In the genomic region with DNA sequence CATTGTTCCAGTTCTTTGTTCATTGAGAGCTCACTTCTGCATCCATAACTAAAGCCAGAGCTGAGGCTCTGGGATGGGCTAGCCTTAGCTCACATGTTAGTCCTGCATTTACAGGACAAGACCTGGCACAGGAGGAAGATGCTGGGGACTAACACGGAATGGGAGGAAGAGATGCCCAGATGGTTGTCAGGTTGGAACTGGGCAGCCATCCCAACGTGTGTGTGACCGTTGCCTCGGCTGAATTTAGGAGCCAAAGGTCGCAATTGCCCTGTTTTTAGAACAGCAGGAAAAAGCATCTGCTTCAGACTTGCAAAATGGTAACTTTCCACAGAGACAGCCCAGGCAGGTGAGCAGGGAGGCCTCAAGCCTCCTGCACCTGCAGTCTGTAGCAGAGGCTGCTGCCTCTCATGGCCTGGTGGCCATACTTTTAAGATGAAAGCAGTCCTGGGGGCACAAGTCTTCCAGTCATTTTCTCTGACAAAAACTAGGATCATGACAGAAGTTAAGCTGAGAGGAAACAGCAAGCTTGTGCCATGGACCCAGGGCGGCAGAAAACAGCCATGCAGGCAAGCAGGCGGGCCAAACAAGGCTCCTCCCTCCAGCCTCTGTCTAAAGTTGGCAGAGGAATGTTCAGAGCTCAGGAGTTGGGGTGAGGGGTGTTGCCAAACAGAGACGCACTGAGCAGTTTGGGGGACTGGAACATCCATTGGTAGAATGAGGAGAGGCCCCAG, we compare ENCODE assay signal across 13 mouse cellular contexts. TPM values are rescaled to one million over a fixed set of nuclear protein-coding genes. Genes with fewer than 3 reads are reported as not detected.
DNase-seq lines count a peak whose midpoint lies in the region; ATAC-seq and TF ChIP-seq lines count a peak whose summit lies in the region.
"Had no signal": no experiment of that assay in that cellular context is flagged by ENCODE, and none has a peak within 500 bp of the region (broad histone marks: within the 10 kb centered on the region; RNA-seq: fewer than 3 reads in every experiment).

No protein-coding gene starts in this region.

- peaks cover 3% of the 10 kb centered on the region for H3K9me3 ChIP-seq in liver, embryonic 11.5 days (ENCODE audit: control insufficient read depth, low read length)
- no peaks in the 10 kb centered on the region; the same call in 1 of the 2 replicates for H3K9me3 ChIP-seq in intestine, embryonic 16.5 days (ENCODE audit: control insufficient read depth, low read length)
- H3K9me3 ChIP-seq in liver, postnatal 0 days (ENCODE audit: low read length): no peaks in the 10 kb centered on the region
- H3K9me3 ChIP-seq: embryonic facial prominence, embryonic 15.5 days; midbrain, embryonic 12.5 days had no signal

- H3K4me3 ChIP-seq in liver, embryonic 11.5 days (ENCODE audit: low read depth, low read length): no peak overlapping the region
- H3K4me3 ChIP-seq in intestine, embryonic 16.5 days (ENCODE audit: low read length): no peak overlapping the region
- no peak overlapping the region for H3K4me3 ChIP-seq in liver, postnatal 0 days (ENCODE audit: low read depth, low read length)
- H3K4me3 ChIP-seq: embryonic facial prominence, embryonic 15.5 days; forebrain, embryonic 13.5 days; gastrocnemius, adult 2 months; midbrain, embryonic 12.5 days; myocyte had no signal

- H3K4me2 ChIP-seq in liver, embryonic 11.5 days: no peak overlapping the region
- no peak overlapping the region for H3K4me2 ChIP-seq in intestine, embryonic 16.5 days (ENCODE audit: low read depth, low read length)
- H3K4me2 ChIP-seq in liver, postnatal 0 days (ENCODE audit: low read depth, low read length): peak overlapping the region; percentile 71; the same call in 1 of the 2 replicates
- H3K4me2 ChIP-seq: embryonic facial prominence, embryonic 15.5 days; forebrain, embryonic 13.5 days; midbrain, embryonic 12.5 days had no signal

- H3K27me3 ChIP-seq in liver, embryonic 11.5 days (replicated peaks; ENCODE audit: control insufficient read depth, insufficient read depth, low read length): no peaks in the 10 kb centered on the region
- H3K27me3 ChIP-seq in intestine, embryonic 16.5 days (replicated peaks; ENCODE audit: control insufficient read depth, insufficient read depth, low read length): no peaks in the 10 kb centered on the region
- H3K27me3 ChIP-seq in liver, postnatal 0 days (ENCODE audit: insufficient read depth, low read length): no peaks in the 10 kb centered on the region
- H3K27me3 ChIP-seq: embryonic facial prominence, embryonic 15.5 days; forebrain, embryonic 13.5 days; midbrain, embryonic 12.5 days had no signal

- no peak overlapping the region for H3K9ac ChIP-seq in liver, embryonic 11.5 days (ENCODE audit: low read depth, low read length)
- no peak overlapping the region for H3K9ac ChIP-seq in intestine, embryonic 16.5 days (ENCODE audit: low read depth, low read length)
- no peak overlapping the region for H3K9ac ChIP-seq in liver, postnatal 0 days (replicated peaks)
- H3K9ac ChIP-seq: embryonic facial prominence, embryonic 15.5 days; forebrain, embryonic 13.5 days; midbrain, embryonic 12.5 days had no signal

- DNase-seq in liver, embryonic 11.5 days (ENCODE audit: low spot score): no peak
- DNase-seq in liver: no peak
- peak; percentile 83 for DNase-seq in cerebellum, adult 9-10 months
- DNase-seq in liver, postnatal 0 days: no peak
- DNase-seq in thymus, postnatal 4 days: no peak
- no peak for DNase-seq in right cerebral cortex, postnatal 36 days (ENCODE audit: low spot score in 2 of 2)
- DNase-seq: gastrocnemius, adult 2 months had no signal

- H3K36me3 ChIP-seq in liver, embryonic 11.5 days (ENCODE audit: control insufficient read depth, insufficient read depth, low read length): no peaks in the 10 kb centered on the region
- H3K36me3 ChIP-seq in intestine, embryonic 16.5 days (ENCODE audit: control insufficient read depth, insufficient read depth, low read length): no peaks in the 10 kb centered on the region
- no peaks in the 10 kb centered on the region for H3K36me3 ChIP-seq in liver, postnatal 0 days (replicated peaks; ENCODE audit: insufficient read depth, low read length)
- H3K36me3 ChIP-seq: embryonic facial prominence, embryonic 15.5 days; midbrain, embryonic 12.5 days had no signal

- peaks cover 29% of the 10 kb centered on the region for H3K4me1 ChIP-seq in liver, embryonic 11.5 days (replicated peaks; ENCODE audit: control insufficient read depth, insufficient read depth, low read length)
- H3K4me1 ChIP-seq in intestine, embryonic 16.5 days (ENCODE audit: control insufficient read depth, insufficient read depth, low read length): peaks cover 15% of the 10 kb centered on the region
- peaks cover 35% of the 10 kb centered on the region for H3K4me1 ChIP-seq in liver, postnatal 0 days (ENCODE audit: insufficient read depth)
- H3K4me1 ChIP-seq: forebrain, embryonic 13.5 days; midbrain, embryonic 12.5 days had no signal

- peak overlapping the region; percentile 34; the same call in 1 of the 2 replicates for H3K27ac ChIP-seq in liver, embryonic 11.5 days (ENCODE audit: low read depth, low read length)
- H3K27ac ChIP-seq in intestine, embryonic 16.5 days (ENCODE audit: low read length): 0 out of 2 replicates have a peak overlapping the region, but pooled peaks have one; percentile 16
- peak overlapping the region; percentile 93 for H3K27ac ChIP-seq in liver, postnatal 0 days (ENCODE audit: low read depth)
- H3K27ac ChIP-seq: embryonic facial prominence, embryonic 15.5 days; forebrain, embryonic 13.5 days; midbrain, embryonic 12.5 days had no signal

- 77% methylated on average over 8 of the region's 8 CpGs for whole genome bisulfite sequencing in liver, embryonic 11.5 days
- 70% methylated on average over 8 of the region's 8 CpGs for WGBS in intestine, embryonic 16.5 days
- 57% methylated on average over 8 of the region's 8 CpGs for WGBS in liver, postnatal 0 days (ENCODE audit: insufficient replicate concordance)

- TF ChIP-seq EP300 in liver, postnatal 0 days (IDR thresholded peaks at IDR 0.05; ENCODE audit: low read depth): no peak

- TF ChIP-seq CTCF in liver, postnatal 0 days (IDR thresholded peaks at IDR 0.05; ENCODE audit: low read depth): no peak

- no peak for ATAC-seq in liver, embryonic 11.5 days (replicated peaks; ENCODE audit: low FRiP score)
- ATAC-seq in intestine, embryonic 16.5 days: no peak
- ATAC-seq in liver, postnatal 0 days: no peak
- ATAC-seq: forebrain, embryonic 13.5 days had no signal

RNA-seq across cellular contexts. Expression of gene Gstp3, which starts 4.0 kb away (rescaled TPM):
- 14.6 and 16.7 TPM in 2 replicates for polyA plus RNA-seq in liver, embryonic 11.5 days (2014; fragmentation: Nextera tagmentation; extraction: Ambion mirVana)
- 15.1 and 18.1 TPM in 2 replicates for polyA plus RNA-seq in intestine, embryonic 16.5 days (2015; fragmentation: Nextera tagmentation; extraction: Ambion mirVana)
- 64.5 and 67.3 TPM in 2 replicates for polyA plus RNA-seq in liver, postnatal 0 days (2015; fragmentation: Nextera tagmentation; extraction: Ambion mirVana)
- polyA plus RNA-seq: forebrain, embryonic 13.5 days; midbrain, embryonic 12.5 days had no signal

RNA-seq across cellular contexts. Expression of gene Gstp2, which starts 9.6 kb away (rescaled TPM):
- polyA plus RNA-seq in liver, embryonic 11.5 days (2014; fragmentation: Nextera tagmentation; extraction: Ambion mirVana): 5.5 and 6.1 TPM in 2 replicates
- 33.6 and 65.0 TPM in 2 replicates for polyA plus RNA-seq in intestine, embryonic 16.5 days (2015; fragmentation: Nextera tagmentation; extraction: Ambion mirVana)
- 5.8 and 6.4 TPM in 2 replicates for polyA plus RNA-seq in liver, postnatal 0 days (2015; fragmentation: Nextera tagmentation; extraction: Ambion mirVana)

RNA-seq across cellular contexts. Expression of gene Gstp1, which starts 17.6 kb away (rescaled TPM):
- polyA plus RNA-seq in liver, embryonic 11.5 days (2014; fragmentation: Nextera tagmentation; extraction: Ambion mirVana): 733 and 765 TPM in 2 replicates
- 1,107 and 1,114 TPM in 2 replicates for polyA plus RNA-seq in intestine, embryonic 16.5 days (2015; fragmentation: Nextera tagmentation; extraction: Ambion mirVana)
- 428 and 442 TPM in 2 replicates for polyA plus RNA-seq in liver, postnatal 0 days (2015; fragmentation: Nextera tagmentation; extraction: Ambion mirVana)

RNA-seq across cellular contexts. Expression of gene Cabp2, which starts 26.0 kb away (rescaled TPM):
- 0.51 and 0.52 TPM in 2 replicates for polyA plus RNA-seq in liver, embryonic 11.5 days (2014; fragmentation: Nextera tagmentation; extraction: Ambion mirVana)
- 2.1 and 3.1 TPM in 2 replicates for polyA plus RNA-seq in intestine, embryonic 16.5 days (2015; fragmentation: Nextera tagmentation; extraction: Ambion mirVana)
- polyA plus RNA-seq in liver, postnatal 0 days (2015; fragmentation: Nextera tagmentation; extraction: Ambion mirVana): 0.38 and 0.43 TPM in 2 replicates
- polyA plus RNA-seq: embryonic facial prominence, embryonic 15.5 days; forebrain, embryonic 13.5 days; lung, postnatal 0 days; midbrain, embryonic 12.5 days; myocyte had no signal

RNA-seq across cellular contexts. Expression of gene Cdk2ap2, which starts 41.6 kb away (rescaled TPM):
- 121 and 135 TPM in 2 replicates for polyA plus RNA-seq in liver, embryonic 11.5 days (2014; fragmentation: Nextera tagmentation; extraction: Ambion mirVana)
- polyA plus RNA-seq in intestine, embryonic 16.5 days (2015; fragmentation: Nextera tagmentation; extraction: Ambion mirVana): 159 TPM in 2 replicates
- 91.2 and 91.9 TPM in 2 replicates for polyA plus RNA-seq in liver, postnatal 0 days (2015; fragmentation: Nextera tagmentation; extraction: Ambion mirVana)

Comparison
In these comparisons a context has a peak if more than half of its experiments do, and no peak if none do; other contexts are left out.
1. H3K27ac ChIP-seq: peak in every context shown above with its lines; median percentile 93 in liver, postnatal 0 days; 34 in liver, embryonic 11.5 days; 16 in intestine, embryonic 16.5 days.